ENCODE assay signal across 8 mouse cellular contexts in the genomic region with DNA sequence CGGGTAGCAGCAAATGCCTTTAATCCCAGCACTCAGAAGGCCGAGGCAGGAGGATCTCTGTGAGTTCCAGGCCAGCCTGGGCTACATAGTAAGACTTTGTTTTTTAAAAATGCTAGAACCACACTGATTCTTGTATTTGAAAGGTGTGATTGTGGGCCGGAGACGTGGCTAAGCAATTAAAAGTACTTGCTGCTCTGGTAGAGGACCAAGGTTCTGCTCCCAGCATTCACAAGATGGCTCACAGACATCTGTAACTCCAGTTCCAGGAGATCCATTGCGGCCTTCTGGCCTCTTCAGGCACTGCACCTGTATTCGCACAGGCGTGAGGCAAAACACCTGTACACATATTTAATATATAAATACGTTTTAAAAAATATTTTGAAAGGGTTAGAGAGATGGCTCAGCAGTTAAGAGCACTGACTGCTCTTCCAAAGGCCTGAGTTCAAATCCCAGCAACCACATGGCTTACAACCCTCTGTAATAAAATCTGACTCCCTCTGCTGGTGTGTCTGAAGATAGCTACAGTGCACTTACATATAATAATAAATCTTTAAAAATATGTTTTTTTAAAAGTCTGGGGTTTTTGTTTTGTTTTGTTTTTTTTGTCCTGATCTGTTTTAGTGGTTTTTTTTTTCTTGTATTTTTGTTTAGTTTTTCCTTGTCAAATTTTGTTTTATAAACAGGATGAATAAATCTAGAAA. TPM values are rescaled to one million over a fixed set of nuclear protein-coding genes. Genes with fewer than 3 reads are reported as not detected.
DNase-seq lines count a peak whose midpoint lies in the region; ATAC-seq and TF ChIP-seq lines count a peak whose summit lies in the region.

No protein-coding gene starts in this region.

- TF ChIP-seq CTCF in heart, adult 2 months (IDR thresholded peaks at IDR 0.05) = peak; percentile 44

- no peak for ATAC-seq in limb, embryonic 13.5 days (ENCODE audit: low FRiP score, low read depth)
- no peak for ATAC-seq in forebrain, embryonic 16.5 days

- H3K4me3 ChIP-seq in heart, adult 2 months = peak overlapping the region; percentile 75
- H3K4me3 ChIP-seq in limb, embryonic 13.5 days = no peak overlapping the region
- H3K4me3 ChIP-seq in forebrain, embryonic 16.5 days (replicated peaks; ENCODE audit: low read length) = no peak overlapping the region

- no peaks in the 10 kb centered on the region for H3K27me3 ChIP-seq in heart, adult 2 months (ENCODE audit: control insufficient read depth, insufficient read depth, low read length)
- no peaks in the 10 kb centered on the region for H3K27me3 ChIP-seq in limb, embryonic 13.5 days
- no peaks in the 10 kb centered on the region for H3K27me3 ChIP-seq in forebrain, embryonic 16.5 days (replicated peaks; ENCODE audit: control insufficient read depth, insufficient read depth, low read length)

- no peak for TF ChIP-seq EP300 in heart, adult 2 months (IDR thresholded peaks at IDR 0.05; ENCODE audit: insufficient read depth, low read depth, low read length)

- TF ChIP-seq POLR2A in heart, adult 2 months (IDR thresholded peaks at IDR 0.05; ENCODE audit: insufficient read depth, low read depth, low read length) = no peak

- intact Hi-C loops in heart, adult 2 months (cut with DNase I) = loop anchor here (2.0 kb wide), 1 partner anchor 37 kb away; a partner anchor contains a TSS
- intact Hi-C loops in heart, postnatal 25 days (cut with DNase I) = loop anchor here (5.0 kb wide), 1 partner anchor 36 kb away; a partner anchor contains a TSS
- intact Hi-C loops in gastrocnemius, postnatal 36 days (cut with DNase I) = no loop called here

- H3K4me1 ChIP-seq in heart, adult 2 months (ENCODE audit: control insufficient read depth, insufficient read depth, low read length) = peaks cover 6% of the 10 kb centered on the region
- peaks cover 12% of the 10 kb centered on the region for H3K4me1 ChIP-seq in limb, embryonic 13.5 days
- peaks cover 6% of the 10 kb centered on the region for H3K4me1 ChIP-seq in forebrain, embryonic 16.5 days (replicated peaks; ENCODE audit: control insufficient read depth, insufficient read depth, low read length)

- no peaks in the 10 kb centered on the region for H3K9me3 ChIP-seq in limb, embryonic 13.5 days
- H3K9me3 ChIP-seq in forebrain, embryonic 16.5 days (ENCODE audit: control insufficient read depth, low read length) = no peaks in the 10 kb centered on the region

- H3K9ac ChIP-seq in heart, adult 2 months (ENCODE audit: low read depth, low read length) = peak overlapping the region; percentile 4; the same call in 1 of the 2 replicates
- no peak overlapping the region for H3K9ac ChIP-seq in limb, embryonic 13.5 days
- no peak overlapping the region for H3K9ac ChIP-seq in forebrain, embryonic 16.5 days (replicated peaks; ENCODE audit: low read depth, low read length)

- no peaks in the 10 kb centered on the region; the same call in 1 of the 2 replicates for H3K79me2 ChIP-seq in heart, adult 2 months (replicated peaks; ENCODE audit: control insufficient read depth, insufficient read depth, low read length)

- H3K4me2 ChIP-seq in limb, embryonic 13.5 days (replicated peaks) = 0 out of 2 replicates have a peak overlapping the region, but pooled peaks have one; percentile 81
- no peak overlapping the region for H3K4me2 ChIP-seq in forebrain, embryonic 16.5 days (ENCODE audit: low read length)

- 88% methylated on average over 8 of the region's 8 CpGs for WGBS in heart, adult 2 months
- WGBS in limb, embryonic 13.5 days = 85% methylated on average over 8 of the region's 8 CpGs
- WGBS in forebrain, embryonic 16.5 days = 94% methylated on average over 8 of the region's 8 CpGs

- H3K36me3 ChIP-seq in heart, adult 2 months (ENCODE audit: control insufficient read depth, insufficient read depth, low read length) = no peaks in the 10 kb centered on the region; the same call in 1 of the 2 replicates
- H3K36me3 ChIP-seq in limb, embryonic 13.5 days = no peaks in the 10 kb centered on the region
- no peaks in the 10 kb centered on the region for H3K36me3 ChIP-seq in forebrain, embryonic 16.5 days (ENCODE audit: control insufficient read depth, insufficient read depth)

- peak overlapping the region; percentile 86 for H3K27ac ChIP-seq in heart, adult 2 months
- no peak overlapping the region for H3K27ac ChIP-seq in limb, embryonic 13.5 days
- no peak overlapping the region for H3K27ac ChIP-seq in forebrain, embryonic 16.5 days (ENCODE audit: low read length)

- peak; percentile 4 to 33 for DNase-seq in heart, adult 2 months
- DNase-seq in heart, postnatal 25 days (ENCODE audit: low spot score) = no peak
- DNase-seq in 3T3-L1 (ENCODE audit: low read depth, low spot score) (peak; percentile 46), adipocyte (ENCODE audit: low spot score) (peak; percentile 45)
- no peak for DNase-seq in Muller cell, postnatal 12 days (ENCODE audit: inconsistent ontology term)
- DNase-seq in gastrocnemius, postnatal 36 days = no peak

RNA-seq across cellular contexts. Expression of a gene that starts 0.7 kb away (rescaled TPM):
- total RNA-seq in heart, adult 2 months (2021) = 1 to 10 TPM; 8.7 to 9.7 TPM
- polyA plus RNA-seq in heart, adult 2 months (2012; rRNA removed) = 9.0 and 10.4 TPM in 2 replicates
- total RNA-seq in heart, postnatal 25 days (2021) = 1 to 10 TPM; 8.1 to 9.0 TPM
- 10.6 and 11.4 TPM in 2 replicates for polyA plus RNA-seq in limb, embryonic 13.5 days (2015; fragmentation: Nextera tagmentation; extraction: Ambion mirVana)
- polyA plus RNA-seq in forebrain, embryonic 16.5 days (2015; fragmentation: Nextera tagmentation; extraction: Ambion mirVana) = 1.9 and 2.0 TPM in 2 replicates
- 1 to 10 TPM; 5.0 to 5.3 TPM for total RNA-seq in gastrocnemius, postnatal 36 days (2021)

RNA-seq across cellular contexts. Expression of a gene that starts 36.8 kb away (rescaled TPM):
- total RNA-seq in heart, adult 2 months (2021) = 10 to 100 TPM; 22.0 to 28.2 TPM
- polyA plus RNA-seq in heart, adult 2 months (2012; rRNA removed) = 12.9 and 20.7 TPM in 2 replicates
- total RNA-seq in heart, postnatal 25 days (2021) = 10 to 100 TPM; 23.6 to 24.8 TPM
- 42.7 and 43.5 TPM in 2 replicates for polyA plus RNA-seq in limb, embryonic 13.5 days (2015; fragmentation: Nextera tagmentation; extraction: Ambion mirVana)
- polyA plus RNA-seq in forebrain, embryonic 16.5 days (2015; fragmentation: Nextera tagmentation; extraction: Ambion mirVana) = 56.8 and 57.8 TPM in 2 replicates
- 10 to 100 TPM; 18.1 to 21.0 TPM for total RNA-seq in gastrocnemius, postnatal 36 days (2021)

Comparison
In these comparisons a context has a peak if more than half of its experiments do, and no peak if none do; other contexts are left out.
1. DNase-seq: peak in heart, adult 2 months (2 of 2), 3T3-L1 (single experiment) and adipocyte (single experiment); none in heart, postnatal 25 days (single experiment), Muller cell, postnatal 12 days (single experiment) and gastrocnemius, postnatal 36 days (0 of 2).